Mouse (Mus musculus): Measurements from ENCODE around the gene Hoxb2. TPM values are rescaled to one million over a fixed set of nuclear protein-coding genes. Genes with fewer than 3 reads are reported as not detected.

Gene Hoxb2
- polyA plus RNA-seq, 1 experiment from 2014 or later = 36.1 TPM

- H3K4me1 ChIP-seq (ENCODE audit: insufficient read depth, low read length) = peaks cover 99% of the 10 kb centered on the region
- H3K27me3 ChIP-seq (ENCODE audit: insufficient read depth, low read length) = no peaks in the 10 kb centered on the region
- H3K9me3 ChIP-seq (ENCODE audit: low read length) = no peaks in the 10 kb centered on the region
- peak overlapping the region; percentile 99 for H3K27ac ChIP-seq (ENCODE audit: low read length)
- peak; percentile 58 for ATAC-seq (ENCODE audit: low FRiP score, low TSS enrichment)
- H3K4me3 ChIP-seq (ENCODE audit: low read length) = peak overlapping the region; percentile 50
- peak overlapping the region; percentile 59 for H3K4me2 ChIP-seq (replicated peaks; ENCODE audit: low read depth, low read length)
- WGBS = 4% methylated on average over 35 of the region's 35 CpGs
- 0 out of 2 replicates have a peak, but pooled peaks cover 5% of the 10 kb centered on the region for H3K36me3 ChIP-seq (ENCODE audit: insufficient read depth, low read length)
- H3K9ac ChIP-seq (replicated peaks; ENCODE audit: low read length) = peak overlapping the region; percentile 73
These were observed 17.7 kb upstream of the Hoxb2 start for GRCm38 (mm10) chr11:96332618-96333032.

- Histone ChIP-seq H3K9ac (replicated peaks; ENCODE audit: low read length) (peak overlapping the region; percentile 73), H3K27me3 (ENCODE audit: insufficient read depth, low read length) (no peaks in the 10 kb centered on the region), H3K4me2 (replicated peaks; ENCODE audit: low read depth, low read length) (peak overlapping the region; percentile 59), H3K9me3 (ENCODE audit: low read length) (no peaks in the 10 kb centered on the region), H3K4me3 (ENCODE audit: low read length) (peak overlapping the region; percentile 50), H3K27ac (ENCODE audit: low read length) (peak overlapping the region; percentile 99), H3K36me3 (ENCODE audit: insufficient read depth, low read length) (peaks cover 7% of the 10 kb centered on the region; the same call in 1 of the 2 replicates), H3K4me1 (ENCODE audit: insufficient read depth, low read length) (peaks cover 99% of the 10 kb centered on the region)
- peak; percentile 52 for ATAC-seq (ENCODE audit: low FRiP score, low TSS enrichment)
- 15% methylated on average over 17 of the region's 17 CpGs for WGBS
These were observed 16.9 kb upstream of the Hoxb2 start for GRCm38 (mm10) chr11:96333241-96334001.

GRCm38 (mm10) chr11:96334002-96334364 is 16.3 kb upstream of the Hoxb2 start:
- peak overlapping the region; percentile 50 for H3K4me3 ChIP-seq (ENCODE audit: low read length)
- no peak for ATAC-seq (ENCODE audit: low FRiP score, low TSS enrichment)
- 11% methylated on average over 2 of the region's 2 CpGs for WGBS
- peaks cover 7% of the 10 kb centered on the region; the same call in 1 of the 2 replicates for H3K36me3 ChIP-seq (ENCODE audit: insufficient read depth, low read length)
- no peaks in the 10 kb centered on the region for H3K9me3 ChIP-seq (ENCODE audit: low read length)
- H3K4me2 ChIP-seq (replicated peaks; ENCODE audit: low read depth, low read length) = peak overlapping the region; percentile 59
- peak overlapping the region; percentile 73 for H3K9ac ChIP-seq (replicated peaks; ENCODE audit: low read length)
- H3K27ac ChIP-seq (ENCODE audit: low read length) = peak overlapping the region; percentile 99
- H3K4me1 ChIP-seq (ENCODE audit: insufficient read depth, low read length) = peaks cover 99% of the 10 kb centered on the region
- no peaks in the 10 kb centered on the region for H3K27me3 ChIP-seq (ENCODE audit: insufficient read depth, low read length)

GRCm38 (mm10) chr11:96334998-96335397 is 15.3 kb upstream of the Hoxb2 start:
- Histone ChIP-seq H3K27me3 (ENCODE audit: insufficient read depth, low read length) (no peaks in the 10 kb centered on the region), H3K4me1 (ENCODE audit: insufficient read depth, low read length) (peaks cover 100% of the 10 kb centered on the region), H3K36me3 (ENCODE audit: insufficient read depth, low read length) (peaks cover 7% of the 10 kb centered on the region; the same call in 1 of the 2 replicates), H3K9ac (replicated peaks; ENCODE audit: low read length) (no peak overlapping the region; the same call in 1 of the 2 replicates), H3K27ac (ENCODE audit: low read length) (peak overlapping the region; percentile 99), H3K9me3 (ENCODE audit: low read length) (no peaks in the 10 kb centered on the region), H3K4me3 (ENCODE audit: low read length) (peak overlapping the region; percentile 50; the same call in 1 of the 2 replicates), H3K4me2 (replicated peaks; ENCODE audit: low read depth, low read length) (peak overlapping the region; percentile 59)
- ATAC-seq (ENCODE audit: low FRiP score, low TSS enrichment) = 0 out of 2 replicates have a peak, but pooled peaks have one; percentile 11
- WGBS = 23% methylated on average over 3 of the region's 3 CpGs

GRCm38 (mm10) chr11:96336597-96336996 is 13.7 kb upstream of the Hoxb2 start:
- H3K4me2 ChIP-seq (replicated peaks; ENCODE audit: low read depth, low read length) = peak overlapping the region; percentile 10; the same call in 1 of the 2 replicates

DNA sequence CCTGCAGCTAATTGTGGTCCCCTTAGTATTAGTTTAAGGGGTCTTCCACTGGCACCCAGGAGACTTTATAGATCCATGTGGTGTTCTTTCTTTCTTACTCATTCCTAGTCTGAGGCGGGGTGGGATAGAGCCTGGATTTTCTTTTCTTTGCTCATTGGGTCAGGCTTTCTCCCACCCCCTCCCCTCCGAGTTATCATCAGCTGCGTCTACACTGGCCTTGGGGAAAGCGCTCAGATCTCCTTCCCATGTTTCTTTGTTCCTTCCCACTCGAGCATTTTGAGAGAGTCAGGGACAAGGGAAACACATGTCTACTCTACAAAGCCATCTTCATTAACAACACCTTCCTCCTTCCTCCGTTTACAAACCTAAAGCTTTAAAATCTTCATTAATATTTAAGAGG is 13.3 kb upstream of the Hoxb2 start:
- ATAC-seq (ENCODE audit: low FRiP score, low TSS enrichment) = no peak
- peaks cover 7% of the 10 kb centered on the region; the same call in 1 of the 2 replicates for H3K36me3 ChIP-seq (ENCODE audit: insufficient read depth, low read length)
- H3K27ac ChIP-seq (ENCODE audit: low read length) = peak overlapping the region; percentile 99
- H3K4me3 ChIP-seq (ENCODE audit: low read length) = no peak overlapping the region
- H3K9ac ChIP-seq (replicated peaks; ENCODE audit: low read length) = peak overlapping the region; percentile 81; the same call in 1 of the 2 replicates
- H3K4me2 ChIP-seq (replicated peaks; ENCODE audit: low read depth, low read length) = peak overlapping the region; percentile 10; the same call in 1 of the 2 replicates
- H3K9me3 ChIP-seq (ENCODE audit: low read length) = no peaks in the 10 kb centered on the region
- peaks cover 93% of the 10 kb centered on the region for H3K4me1 ChIP-seq (ENCODE audit: insufficient read depth, low read length)
- no peaks in the 10 kb centered on the region for H3K27me3 ChIP-seq (ENCODE audit: insufficient read depth, low read length)
- WGBS = 32% methylated on average over 6 of the region's 6 CpGs

More at GRCm38 (mm10) chr11:96336597-96336996, 13.7 kb upstream of the Hoxb2 start:
- Histone ChIP-seq H3K27me3 (ENCODE audit: insufficient read depth, low read length) (no peaks in the 10 kb centered on the region), H3K27ac (ENCODE audit: low read length) (peak overlapping the region; percentile 99), H3K9me3 (ENCODE audit: low read length) (no peaks in the 10 kb centered on the region), H3K4me1 (ENCODE audit: insufficient read depth, low read length) (peaks cover 95% of the 10 kb centered on the region), H3K9ac (replicated peaks; ENCODE audit: low read length) (peak overlapping the region; percentile 81), H3K4me3 (ENCODE audit: low read length) (no peak overlapping the region), H3K36me3 (ENCODE audit: insufficient read depth, low read length) (peaks cover 7% of the 10 kb centered on the region; the same call in 1 of the 2 replicates)
- no peak for ATAC-seq (ENCODE audit: low FRiP score, low TSS enrichment)
- WGBS = 10% methylated on average over 2 of the region's 2 CpGs

GRCm38 (mm10) chr11:96338957-96339855 is 11.1 kb upstream of the Hoxb2 start:
- peak overlapping the region; percentile 90 for H3K4me2 ChIP-seq (replicated peaks; ENCODE audit: low read depth, low read length)
- no peaks in the 10 kb centered on the region for H3K27me3 ChIP-seq (ENCODE audit: insufficient read depth, low read length)
- H3K9me3 ChIP-seq (ENCODE audit: low read length) = no peaks in the 10 kb centered on the region
- peaks cover 93% of the 10 kb centered on the region for H3K4me1 ChIP-seq (ENCODE audit: insufficient read depth, low read length)
- H3K27ac ChIP-seq (ENCODE audit: low read length) = peak overlapping the region; percentile 99
- no peak for ATAC-seq (ENCODE audit: low FRiP score, low TSS enrichment)
- WGBS = 35% methylated on average over 7 of the region's 7 CpGs
- peaks cover 16% of the 10 kb centered on the region for H3K36me3 ChIP-seq (ENCODE audit: insufficient read depth, low read length)
- no peak overlapping the region for H3K4me3 ChIP-seq (ENCODE audit: low read length)
- H3K9ac ChIP-seq (replicated peaks; ENCODE audit: low read length) = peak overlapping the region; percentile 81

DNA sequence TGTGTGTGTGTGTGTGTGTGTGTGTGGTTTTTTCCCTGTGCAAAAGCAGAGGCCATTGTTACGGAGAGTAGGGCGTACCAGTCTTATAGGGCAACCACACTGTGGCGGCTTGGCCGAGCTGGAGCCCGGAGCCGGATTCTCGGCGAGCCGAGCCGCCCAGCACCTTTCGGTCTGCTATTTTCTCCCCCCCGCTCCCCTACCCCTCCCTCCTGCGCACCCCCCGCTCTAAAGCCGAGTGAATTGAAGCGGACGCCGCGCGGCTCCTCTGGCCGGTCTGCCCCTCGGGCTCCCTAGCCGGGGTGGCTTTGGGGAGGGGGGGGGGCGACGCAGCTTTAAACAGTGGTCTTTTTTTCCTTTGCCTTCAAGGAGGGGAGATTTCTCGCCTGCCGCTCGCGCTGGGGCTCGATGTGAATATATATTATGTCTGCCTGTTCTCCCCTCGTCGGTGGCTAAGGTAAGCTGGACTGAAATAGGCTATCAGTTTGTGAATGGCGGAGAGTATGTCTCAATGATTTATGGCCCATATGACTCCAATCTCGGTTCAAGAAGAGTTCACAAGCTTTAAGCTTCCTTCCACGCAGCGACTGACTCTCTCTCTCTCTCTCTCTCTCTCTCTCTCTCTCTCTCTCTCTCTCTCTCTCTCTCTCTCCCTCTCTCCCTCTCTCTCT is 9.5 kb upstream of the Hoxb2 start:
- peaks cover 93% of the 10 kb centered on the region for H3K4me1 ChIP-seq (ENCODE audit: insufficient read depth, low read length)

More for the DNA sequence above, 9.5 kb upstream of the Hoxb2 start:
- H3K27ac ChIP-seq (ENCODE audit: low read length) = peak overlapping the region; percentile 99
- no peaks in the 10 kb centered on the region for H3K9me3 ChIP-seq (ENCODE audit: low read length)
- under 1% methylated on average over 28 of the region's 36 CpGs for WGBS
- H3K4me3 ChIP-seq (ENCODE audit: low read length) = peak overlapping the region; percentile 43
- peaks cover 21% of the 10 kb centered on the region for H3K36me3 ChIP-seq (ENCODE audit: insufficient read depth, low read length)
- H3K27me3 ChIP-seq (ENCODE audit: insufficient read depth, low read length) = no peaks in the 10 kb centered on the region
- H3K4me2 ChIP-seq (replicated peaks; ENCODE audit: low read depth, low read length) = peak overlapping the region; percentile 90
- peak overlapping the region; percentile 81 for H3K9ac ChIP-seq (replicated peaks; ENCODE audit: low read length)
- ATAC-seq (ENCODE audit: low FRiP score, low TSS enrichment) = peak; percentile 65
